Mouse (Mus musculus): ENCODE results near the gene Pik3ap1.
"Not testable (repeated sequence)": the region's sequence is repeated elsewhere in the genome, so short reads cannot be mapped to it uniquely, and the experiment has no call there.

The Pik3ap1 gene

GRCm38 (mm10) chr19:41384922-41385508 lies at the start of gene Pik3ap1:
TSS of gene Pik3ap1 (minus strand) at chr19:41385102.
- DNase-seq (ENCODE audit: low read depth, low spot score), result no peak

- not testable (repeated sequence) for DNase-seq (ENCODE audit: low read depth, low spot score)
These were observed 46.7 kb upstream of the Pik3ap1 start for GRCm38 (mm10) chr19:41431512-41432164.

- DNase-seq (ENCODE audit: low read depth, low spot score), result not testable (repeated sequence)
These were observed 41.2 kb upstream of the Pik3ap1 start for GRCm38 (mm10) chr19:41425927-41426772.

- no peak for DNase-seq (ENCODE audit: low read depth, low spot score)
These were observed 36.4 kb upstream of the Pik3ap1 start for GRCm38 (mm10) chr19:41421264-41421663.

- no peak for DNase-seq (ENCODE audit: low read depth, low spot score)
These were observed 33.9 kb upstream of the Pik3ap1 start for GRCm38 (mm10) chr19:41418786-41419185.

GRCm38 (mm10) chr19:41417995-41418394 lies 33.1 kb upstream of the Pik3ap1 start:
- DNase-seq (ENCODE audit: low read depth, low spot score), result no peak

- no peak for DNase-seq (ENCODE audit: low read depth, low spot score)
These were observed 31.3 kb upstream of the Pik3ap1 start for GRCm38 (mm10) chr19:41416201-41416600.

GRCm38 (mm10) chr19:41402603-41403002 lies 17.7 kb upstream of the Pik3ap1 start:
- DNase-seq (ENCODE audit: low read depth, low spot score), result no peak

GRCm38 (mm10) chr19:41390856-41391255 lies 6.0 kb upstream of the Pik3ap1 start:
- DNase-seq (ENCODE audit: low read depth, low spot score), result no peak

GRCm38 (mm10) chr19:41389351-41389750 lies 4.4 kb upstream of the Pik3ap1 start:
- no peak for DNase-seq (ENCODE audit: low read depth, low spot score)

GRCm38 (mm10) chr19:41388242-41388641 lies 3.3 kb upstream of the Pik3ap1 start:
- no peak for DNase-seq (ENCODE audit: low read depth, low spot score)

- DNase-seq (ENCODE audit: low read depth, low spot score), result no peak
These were observed 2.4 kb upstream of the Pik3ap1 start for GRCm38 (mm10) chr19:41387262-41387661.

GRCm38 (mm10) chr19:41384406-41384851 lies 473 bp downstream of the Pik3ap1 start:
- no peak for DNase-seq (ENCODE audit: low read depth, low spot score)

GRCm38 (mm10) chr19:41382391-41382978 lies 2.4 kb downstream of the Pik3ap1 start:
- DNase-seq (ENCODE audit: low read depth, low spot score), result no peak

- no peak for DNase-seq (ENCODE audit: low read depth, low spot score)
These were observed 3.2 kb downstream of the Pik3ap1 start for GRCm38 (mm10) chr19:41381581-41382239.

GRCm38 (mm10) chr19:41379195-41379594 lies 5.7 kb downstream of the Pik3ap1 start:
- DNase-seq (ENCODE audit: low read depth, low spot score), result no peak

- no peak for DNase-seq (ENCODE audit: low read depth, low spot score)
These were observed 9.1 kb downstream of the Pik3ap1 start for GRCm38 (mm10) chr19:41375791-41376190.

GRCm38 (mm10) chr19:41375096-41375495 lies 9.8 kb downstream of the Pik3ap1 start:
- no peak for DNase-seq (ENCODE audit: low read depth, low spot score)

- DNase-seq (ENCODE audit: low read depth, low spot score), result no peak
These were observed 10.2 kb downstream of the Pik3ap1 start for GRCm38 (mm10) chr19:41374658-41375057.

- DNase-seq (ENCODE audit: low read depth, low spot score), result no peak
These were observed 12.6 kb downstream of the Pik3ap1 start for GRCm38 (mm10) chr19:41372322-41372721.

- no peak for DNase-seq (ENCODE audit: low read depth, low spot score)
These were observed 13.5 kb downstream of the Pik3ap1 start for GRCm38 (mm10) chr19:41371373-41371772.

Data from telencephalon, adult 2 months (tissue).